Mouse (Mus musculus): Measurements from ENCODE around the gene Fbll1.
"Not testable (repeated sequence)": the region's sequence is repeated elsewhere in the genome, so short reads cannot be mapped to it uniquely, and the experiment has no call there.

The Fbll1 gene

DNA sequence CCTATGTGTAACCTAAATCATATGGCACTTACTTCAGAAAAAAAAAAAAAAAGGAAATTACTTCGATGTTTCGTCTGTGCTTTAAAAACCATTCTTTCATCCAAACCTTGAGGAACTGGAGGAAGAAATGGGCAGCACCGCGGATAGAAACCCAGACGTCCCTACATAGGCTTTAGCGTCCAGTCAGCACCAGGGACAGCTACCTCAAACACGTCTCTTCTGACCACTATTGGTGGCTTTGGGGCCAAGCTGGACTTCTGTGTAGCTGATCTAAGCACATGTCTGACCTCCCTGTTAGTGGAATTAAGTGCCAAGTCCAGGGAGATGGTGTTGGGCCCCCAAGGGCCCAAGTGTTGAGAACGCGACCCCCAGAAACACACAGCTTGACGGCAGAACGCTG, at the start of gene Fbll1:
Fbll1 (minus strand) TSS at position 11 of the 400 bp plus-strand sequence.
- in situ Hi-C loops (cut with MboI; ENCODE audit: low pct_unique_long_range_greater_than_20kb in 1 of 2, low sequenced_read_pairs in 2 of 2, unreplicated experiment in 1 of 2), result no loop called here

DNA sequence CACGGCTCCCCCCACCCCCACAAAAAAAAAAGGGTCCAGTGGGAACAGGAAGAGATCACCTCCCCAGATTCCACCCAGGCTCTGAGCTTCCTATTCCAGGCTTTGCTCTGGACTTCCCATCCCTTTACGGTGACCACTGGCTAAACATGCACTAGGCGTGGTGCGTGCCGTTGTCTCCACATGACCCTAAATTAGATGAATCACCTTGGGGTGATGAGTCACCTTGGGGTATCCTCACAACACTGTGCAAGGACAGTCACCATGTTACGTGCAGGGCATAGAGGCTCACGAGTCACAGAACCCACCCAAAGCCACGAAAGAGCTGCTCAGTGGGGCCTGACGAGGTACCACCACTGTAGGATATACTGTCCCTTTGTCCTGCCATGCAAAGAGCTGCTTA, 45.6 kb upstream of the Fbll1 start:
- in situ Hi-C loops (cut with MboI; ENCODE audit: low pct_unique_long_range_greater_than_20kb in 1 of 2, low sequenced_read_pairs in 2 of 2, unreplicated experiment in 1 of 2), result no loop called here

DNA sequence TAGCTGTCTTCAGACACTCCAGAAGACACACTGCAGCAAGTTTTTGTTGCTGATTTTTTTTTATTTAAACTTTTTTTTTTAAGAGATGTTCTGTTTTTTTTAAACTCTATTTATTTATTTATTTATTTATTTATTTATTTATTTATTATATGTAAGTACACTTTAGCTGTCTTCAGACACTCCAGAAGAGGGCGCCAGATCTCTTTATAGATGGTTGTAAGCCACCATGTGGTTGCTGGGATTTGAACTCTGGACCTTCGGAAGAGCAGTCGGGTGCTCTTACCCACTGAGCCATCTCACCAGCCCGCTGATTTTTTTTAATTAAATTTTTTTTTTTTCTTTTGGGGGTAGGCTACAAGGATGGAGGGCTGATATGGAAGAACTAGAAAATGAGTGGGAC, 43.9 kb upstream of the Fbll1 start:
- in situ Hi-C loops (cut with MboI; ENCODE audit: low pct_unique_long_range_greater_than_20kb in 1 of 2, low sequenced_read_pairs in 2 of 2, unreplicated experiment in 1 of 2), result not testable (repeated sequence)

DNA sequence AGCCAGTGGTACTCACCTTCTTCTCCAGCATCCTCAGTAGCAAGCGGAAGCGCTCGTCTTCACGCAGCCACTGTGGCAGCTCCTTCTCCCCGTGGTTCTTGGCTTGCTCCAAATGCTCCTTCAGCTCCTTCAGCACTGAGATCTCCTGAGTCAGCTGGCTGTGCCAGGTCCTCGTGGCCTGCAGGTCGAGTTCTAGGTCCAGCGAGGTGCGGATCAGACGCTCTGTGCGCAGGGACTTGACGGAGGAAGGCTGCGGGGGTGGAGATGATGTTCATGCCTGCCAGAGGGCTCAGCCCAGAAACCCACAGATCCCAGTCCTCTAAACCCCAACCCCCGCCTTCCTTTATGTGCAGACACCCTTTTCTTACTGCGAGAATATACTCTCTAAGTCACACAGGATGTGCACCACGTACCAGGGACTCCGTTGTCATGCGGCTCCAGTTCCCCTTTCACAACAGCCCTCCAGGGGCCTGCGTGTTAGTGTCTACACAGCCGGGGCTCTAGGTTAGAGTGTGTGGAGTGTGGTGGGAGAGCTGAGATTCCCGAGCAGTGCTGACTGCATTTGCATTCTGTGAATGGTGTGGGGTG, 43.1 kb upstream of the Fbll1 start:
- in situ Hi-C loops (cut with MboI; ENCODE audit: low pct_unique_long_range_greater_than_20kb in 1 of 2, low sequenced_read_pairs in 2 of 2, unreplicated experiment in 1 of 2), result no loop called here

GRCm38 (mm10) chr11:35840806-35841205, 42.1 kb upstream of the Fbll1 start:
- in situ Hi-C loops (cut with MboI; ENCODE audit: low pct_unique_long_range_greater_than_20kb in 1 of 2, low sequenced_read_pairs in 2 of 2, unreplicated experiment in 1 of 2), result not testable (repeated sequence)

GRCm38 (mm10) chr11:35840282-35840681, 41.6 kb upstream of the Fbll1 start:
- in situ Hi-C loops (cut with MboI; ENCODE audit: low pct_unique_long_range_greater_than_20kb in 1 of 2, low sequenced_read_pairs in 2 of 2, unreplicated experiment in 1 of 2), result no loop called here

DNA sequence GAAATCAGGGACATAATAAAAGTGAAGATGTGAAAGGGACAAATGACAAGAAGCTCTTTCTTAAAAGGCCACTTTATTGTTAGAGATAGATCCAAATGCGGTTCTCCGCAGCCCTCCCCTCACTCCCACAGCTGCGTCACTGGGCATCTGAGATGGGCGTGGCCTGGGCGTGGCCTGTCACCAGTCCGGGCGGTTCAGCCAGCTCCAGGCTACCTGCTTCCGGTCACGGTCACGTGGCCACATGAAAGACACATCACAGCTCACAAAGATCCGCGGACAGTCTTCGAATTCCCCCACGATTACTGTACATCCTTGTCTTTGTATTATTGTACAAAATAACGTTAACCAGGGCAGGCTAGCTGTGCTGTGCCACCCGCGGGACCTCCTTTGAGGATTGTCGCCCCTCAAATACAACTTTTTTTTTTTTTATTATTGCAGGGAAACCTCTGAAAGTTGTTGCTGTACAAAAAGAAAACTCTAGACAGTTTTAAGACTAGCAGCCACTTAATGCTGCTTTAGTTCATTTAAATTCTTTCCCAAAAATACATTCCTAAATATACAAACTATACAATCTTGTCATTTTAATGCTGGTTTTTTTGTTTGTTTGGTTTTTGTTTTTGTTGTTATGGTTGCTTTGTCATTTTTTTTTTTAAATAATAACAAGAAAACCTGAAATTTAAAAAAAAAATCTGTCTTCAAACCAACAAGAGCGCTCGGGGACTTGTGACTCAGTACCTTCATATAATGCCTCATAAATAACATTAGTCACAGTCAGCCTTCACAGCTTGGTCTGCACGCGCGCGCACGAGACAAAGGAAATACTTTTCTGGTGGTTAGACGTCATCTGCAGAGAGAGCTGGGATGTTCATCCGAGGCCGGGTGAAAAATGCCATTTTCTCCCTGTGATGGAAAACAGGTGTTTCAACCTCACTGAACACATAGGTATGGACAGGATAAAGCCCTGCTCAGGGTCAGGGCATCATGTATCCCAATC, 40.0 kb upstream of the Fbll1 start:
- in situ Hi-C loops (cut with MboI; ENCODE audit: low pct_unique_long_range_greater_than_20kb in 1 of 2, low sequenced_read_pairs in 2 of 2, unreplicated experiment in 1 of 2), result no loop called here

- in situ Hi-C loops (cut with MboI; ENCODE audit: low pct_unique_long_range_greater_than_20kb in 1 of 2, low sequenced_read_pairs in 2 of 2, unreplicated experiment in 1 of 2), result no loop called here
Measured at GRCm38 (mm10) chr11:35837156-35838126, 38.8 kb upstream of the Fbll1 start.

- in situ Hi-C loops (cut with MboI; ENCODE audit: low pct_unique_long_range_greater_than_20kb in 1 of 2, low sequenced_read_pairs in 2 of 2, unreplicated experiment in 1 of 2), result loop anchor here in 1 of 2 experiments (5.0 kb wide), 1 partner anchor 57 kb away; no protein-coding TSS in a partner anchor
Measured at GRCm38 (mm10) chr11:35834022-35834760, 35.5 kb upstream of the Fbll1 start, which contains the start of gene Rars. Gene Rars (minus strand): TSS chr11:35834506.

DNA sequence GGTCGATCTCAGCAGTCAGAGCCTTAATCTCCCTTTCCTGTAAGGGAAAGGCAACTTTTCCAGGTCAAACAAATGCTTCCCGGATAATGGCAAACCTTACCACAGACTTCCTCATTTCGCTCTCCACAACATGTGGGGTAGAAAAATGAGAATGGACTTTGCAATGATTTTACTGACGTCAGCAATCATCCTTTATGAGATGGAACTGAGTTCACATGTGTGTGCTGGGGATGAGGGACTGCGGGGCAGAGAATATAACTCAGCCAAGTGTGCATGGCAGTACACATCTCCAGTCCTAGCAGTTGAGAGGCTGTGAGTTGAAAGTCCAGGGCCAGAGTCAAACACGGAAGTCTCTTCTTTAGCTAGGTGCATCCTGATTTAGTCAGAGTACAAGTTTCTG, 34.6 kb upstream of the Fbll1 start:
- in situ Hi-C loops (cut with MboI; ENCODE audit: low pct_unique_long_range_greater_than_20kb in 1 of 2, low sequenced_read_pairs in 2 of 2, unreplicated experiment in 1 of 2), result loop anchor here in 1 of 2 experiments (5.0 kb wide), 1 partner anchor 56 kb away; no protein-coding TSS in a partner anchor

GRCm38 (mm10) chr11:35832139-35832538, 33.5 kb upstream of the Fbll1 start:
- in situ Hi-C loops (cut with MboI; ENCODE audit: low pct_unique_long_range_greater_than_20kb in 1 of 2, low sequenced_read_pairs in 2 of 2, unreplicated experiment in 1 of 2), result loop anchor here in 1 of 2 experiments (5.0 kb wide), 1 partner anchor 55 kb away; no protein-coding TSS in a partner anchor

GRCm38 (mm10) chr11:35827714-35828113, 29.0 kb upstream of the Fbll1 start:
- in situ Hi-C loops (cut with MboI; ENCODE audit: low pct_unique_long_range_greater_than_20kb in 1 of 2, low sequenced_read_pairs in 2 of 2, unreplicated experiment in 1 of 2), result no loop called here

DNA sequence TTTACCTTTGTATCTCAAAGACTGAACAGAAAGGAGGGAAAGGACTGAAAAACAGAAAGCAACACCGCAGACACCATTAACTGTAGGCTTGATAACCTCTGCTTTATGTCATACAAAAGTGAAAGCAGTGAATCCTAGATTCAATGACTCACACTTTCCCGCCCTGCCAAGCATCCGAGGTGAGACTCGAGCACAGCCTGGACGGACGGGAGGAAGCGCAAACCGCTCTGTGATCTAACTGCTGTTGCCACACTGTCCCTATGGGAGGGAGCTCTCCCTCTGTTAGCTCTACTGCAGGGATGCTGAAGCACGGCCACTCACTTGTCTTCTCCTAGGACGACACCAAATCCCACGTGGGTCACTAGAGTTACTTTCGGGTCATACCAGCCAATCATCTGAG, 17.6 kb upstream of the Fbll1 start:
- in situ Hi-C loops (cut with MboI; ENCODE audit: low pct_unique_long_range_greater_than_20kb in 1 of 2, low sequenced_read_pairs in 2 of 2, unreplicated experiment in 1 of 2), result no loop called here

DNA sequence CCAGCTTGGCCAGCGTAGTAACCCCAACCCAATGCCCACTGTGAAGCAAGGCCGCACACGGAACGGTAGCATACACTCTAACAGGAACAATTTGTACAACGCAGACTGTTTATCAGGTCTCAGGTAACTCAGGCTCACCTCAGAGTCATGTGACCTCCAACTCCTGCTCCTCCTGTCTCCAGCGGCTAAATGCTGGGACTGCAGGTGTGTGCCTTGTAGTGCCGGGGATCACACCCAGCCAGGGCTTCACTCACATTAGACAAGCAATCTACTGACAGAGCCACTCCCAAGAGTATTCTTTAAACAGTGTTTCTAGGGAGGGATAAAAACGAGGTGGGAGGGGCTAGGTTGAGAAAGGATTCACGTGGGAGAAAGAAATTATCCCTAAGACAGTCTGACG, 12.8 kb upstream of the Fbll1 start:
- in situ Hi-C loops (cut with MboI; ENCODE audit: low pct_unique_long_range_greater_than_20kb in 1 of 2, low sequenced_read_pairs in 2 of 2, unreplicated experiment in 1 of 2), result no loop called here

DNA sequence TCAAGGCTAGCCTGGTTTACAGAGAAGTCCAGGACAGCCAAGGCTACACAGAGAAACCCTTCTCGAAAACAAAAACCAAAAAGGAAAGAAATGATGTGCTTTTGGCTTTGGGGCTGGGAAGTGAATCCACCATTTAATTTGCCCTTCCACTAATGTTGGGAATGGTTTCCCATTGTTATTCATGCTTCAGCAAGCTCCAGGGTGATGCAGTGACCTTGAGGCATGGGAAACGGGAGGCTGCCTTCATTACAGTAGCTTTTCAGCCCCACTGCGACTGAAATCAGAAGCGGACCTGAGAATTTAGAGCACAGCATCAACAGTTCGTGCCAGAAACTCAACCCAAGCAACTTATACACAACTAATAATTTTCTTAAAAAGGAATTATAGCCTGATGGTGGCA, 2.6 kb upstream of the Fbll1 start:
- in situ Hi-C loops (cut with MboI; ENCODE audit: low pct_unique_long_range_greater_than_20kb in 1 of 2, low sequenced_read_pairs in 2 of 2, unreplicated experiment in 1 of 2), result no loop called here

DNA sequence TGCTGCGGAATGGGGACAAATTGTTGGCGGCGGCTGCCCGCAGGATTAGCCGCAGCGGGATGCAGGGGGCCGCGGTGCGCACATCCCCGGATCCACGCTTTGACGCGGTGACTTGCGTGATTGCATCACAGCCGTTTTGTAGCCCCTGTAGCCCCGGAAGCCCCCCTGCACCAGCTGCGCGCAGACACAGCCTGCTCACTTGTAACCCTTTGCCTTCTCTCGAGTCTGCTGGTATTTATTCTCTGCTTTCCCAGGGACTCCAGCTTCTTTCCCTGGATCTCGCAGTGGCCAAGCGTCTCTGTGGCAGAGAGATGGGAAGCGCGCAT, 226 bp downstream of the Fbll1 start:
- in situ Hi-C loops (cut with MboI; ENCODE audit: low pct_unique_long_range_greater_than_20kb in 1 of 2, low sequenced_read_pairs in 2 of 2, unreplicated experiment in 1 of 2), result no loop called here

DNA sequence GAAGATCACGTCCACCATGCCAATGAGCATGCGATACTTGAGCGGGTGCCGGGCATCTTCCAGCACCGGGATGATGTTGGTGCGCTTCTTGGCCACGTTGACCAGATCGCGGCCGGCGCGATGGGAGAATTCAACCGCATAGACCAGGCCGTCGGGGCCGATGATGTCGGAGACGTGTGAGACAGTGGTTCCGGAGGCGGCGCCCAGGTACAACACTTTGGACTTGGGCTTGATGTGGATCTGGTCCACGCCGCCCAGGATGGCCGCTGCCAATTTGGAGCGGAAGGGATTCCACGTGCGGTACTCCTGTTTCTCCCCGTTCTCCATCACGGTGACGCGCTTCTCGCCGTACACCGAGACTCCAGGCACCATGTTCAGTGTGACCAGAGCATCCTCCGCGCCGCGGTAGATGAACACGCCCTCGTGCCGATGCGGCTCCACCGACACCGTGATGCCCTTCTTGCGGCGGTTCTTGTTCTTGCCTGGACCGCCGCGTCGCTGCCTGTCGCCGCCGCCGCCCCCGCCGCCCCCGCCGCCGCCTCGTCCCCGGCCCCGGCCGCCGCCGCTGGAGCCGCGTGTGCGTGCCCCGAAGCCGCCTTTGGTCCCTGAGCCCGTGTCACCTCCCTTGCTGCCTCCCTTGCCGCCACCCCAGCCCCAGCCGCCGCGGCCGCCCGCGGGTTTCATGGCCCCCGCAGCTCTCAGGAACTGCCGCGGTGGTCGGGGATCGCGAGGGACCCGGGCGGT, 761 bp downstream of the Fbll1 start:
- in situ Hi-C loops (cut with MboI; ENCODE audit: low pct_unique_long_range_greater_than_20kb in 1 of 2, low sequenced_read_pairs in 2 of 2, unreplicated experiment in 1 of 2), result no loop called here
